Mouse (Mus musculus) kidney, adult 2 months (tissue): ENCODE data around the gene Spp1. TPM values are rescaled to one million over a fixed set of nuclear protein-coding genes. Genes with fewer than 3 reads are reported as not detected.

ENCODE experiments used
- DNase-seq: peaks from one replicate; pipeline ENCODE4 v3.0.0; 2021
- H3K27ac ChIP-seq: fragments of 200-500 bp; 2 replicates; pipeline ENCODE4 v1.5.1; 2012; ENCODE audit warnings: low read depth, low read length, control low read depth, inconsistent platforms; ENCODE audit not compliant: insufficient read depth
- H3K27me3 ChIP-seq: fragments of 200-500 bp; replicated peaks from 2 replicates; pipeline ENCODE4 v1.6.1; 2012; ENCODE audit warnings: mild to moderate bottlenecking, moderate library complexity, low read length, inconsistent platforms; ENCODE audit not compliant: control insufficient read depth, insufficient read depth
- H3K36me3 ChIP-seq: fragments of 200-500 bp; 2 replicates; pipeline ENCODE4 v1.6.1; 2012; ENCODE audit warnings: mild to moderate bottlenecking, moderate library complexity, low read length, inconsistent platforms; ENCODE audit not compliant: control insufficient read depth, insufficient read depth
- H3K4me1 ChIP-seq: fragments of 200-500 bp; 2 replicates; pipeline ENCODE4 v1.6.1; 2011; ENCODE audit warnings: low read length; ENCODE audit not compliant: control insufficient read depth, insufficient read depth
- H3K4me3 ChIP-seq: fragments of 200-500 bp; 2 replicates; pipeline ENCODE4 v1.5.1; 2011; ENCODE audit warnings: mild to moderate bottlenecking, low read depth, low read length, control low read depth; ENCODE audit not compliant: insufficient read depth
- CTCF ChIP-seq: fragments of 200-500 bp; conservative IDR thresholded peaks from 2 replicates; pipeline ENCODE4 v1.5.1; 2011; ENCODE audit warnings: low read depth, mild to moderate bottlenecking, control low read depth, low read length, moderate library complexity, mixed read lengths; ENCODE audit not compliant: insufficient read depth, insufficient read length
- POLR2A ChIP-seq: fragments of 200-500 bp; IDR thresholded peaks from one replicate; pipeline ENCODE4 v1.6.1; 2011; ENCODE audit warnings: low read depth, low read length, control low read depth
- WGBS: fragments of 180-500 bp; shearing (Covaris S2); methylation state at CpG from one replicate; pipeline ENCODE4 v1.1.7; 2018; 5-methylcytosine and 5-hydroxymethylcytosine counted together
- polyA plus RNA-seq: library from polyadenylated mRNA; depleted of rRNA; stranded (reverse); fragments of >200 nt; gene quantifications from 2 replicates; pipeline ENCODE4 v1.2.3, GENCODE M21; 2012; rRNA removed

The Spp1 gene
- polyA plus RNA-seq, 1 experiment: 1,966 TPM

DNA sequence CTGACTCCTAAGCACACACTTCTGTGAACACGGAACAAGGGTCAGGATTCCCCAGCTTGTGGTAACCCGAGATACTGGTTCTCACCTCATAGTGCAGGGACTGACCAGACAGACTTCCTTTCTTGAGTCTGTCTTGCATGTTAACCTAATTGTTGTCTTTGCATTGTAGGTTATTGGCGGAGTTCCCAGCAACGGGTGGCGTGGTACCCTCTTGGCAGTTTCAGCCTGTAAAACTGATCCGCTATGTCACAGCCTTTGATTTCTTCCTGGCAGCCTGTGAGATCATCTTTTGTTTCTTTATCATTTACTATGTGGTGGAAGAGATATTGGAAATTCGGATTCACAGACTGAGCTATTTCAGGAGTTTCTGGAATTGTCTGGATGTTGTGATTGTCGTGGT lies 47.9 kb downstream of the Spp1 start:
- 69% methylated on average over 8 of the region's 8 CpGs for WGBS
- TF ChIP-seq CTCF: no peak
- TF ChIP-seq POLR2A: no peak
- Histone ChIP-seq H3K27ac (no peak overlapping the region), H3K4me1 (peaks cover 14% of the 10 kb centered on the region), H3K27me3 (no peaks in the 10 kb centered on the region), H3K36me3 (peaks cover 10% of the 10 kb centered on the region), H3K4me3 (no peak overlapping the region)
- DNase-seq: no peak

Other genes starting within 250 kb of the Spp1 start
- not detected in 2 replicates for gene Dmp1, start 232.5 kb upstream of the Spp1 start, polyA plus RNA-seq
- not detected in 2 replicates for gene Ibsp, start 135.9 kb upstream of the Spp1 start, polyA plus RNA-seq
- gene Mepe, start 109.8 kb upstream of the Spp1 start, polyA plus RNA-seq: not detected in 2 replicates
- gene Pkd2, start 24.3 kb downstream of the Spp1 start, polyA plus RNA-seq: 56.8 and 59.3 TPM in 2 replicates
- gene BC005561, start 73.2 kb downstream of the Spp1 start, polyA plus RNA-seq: 1.1 and 1.4 TPM in 2 replicates